8 mouse cellular contexts compared by ENCODE assay signal in the genomic region with DNA sequence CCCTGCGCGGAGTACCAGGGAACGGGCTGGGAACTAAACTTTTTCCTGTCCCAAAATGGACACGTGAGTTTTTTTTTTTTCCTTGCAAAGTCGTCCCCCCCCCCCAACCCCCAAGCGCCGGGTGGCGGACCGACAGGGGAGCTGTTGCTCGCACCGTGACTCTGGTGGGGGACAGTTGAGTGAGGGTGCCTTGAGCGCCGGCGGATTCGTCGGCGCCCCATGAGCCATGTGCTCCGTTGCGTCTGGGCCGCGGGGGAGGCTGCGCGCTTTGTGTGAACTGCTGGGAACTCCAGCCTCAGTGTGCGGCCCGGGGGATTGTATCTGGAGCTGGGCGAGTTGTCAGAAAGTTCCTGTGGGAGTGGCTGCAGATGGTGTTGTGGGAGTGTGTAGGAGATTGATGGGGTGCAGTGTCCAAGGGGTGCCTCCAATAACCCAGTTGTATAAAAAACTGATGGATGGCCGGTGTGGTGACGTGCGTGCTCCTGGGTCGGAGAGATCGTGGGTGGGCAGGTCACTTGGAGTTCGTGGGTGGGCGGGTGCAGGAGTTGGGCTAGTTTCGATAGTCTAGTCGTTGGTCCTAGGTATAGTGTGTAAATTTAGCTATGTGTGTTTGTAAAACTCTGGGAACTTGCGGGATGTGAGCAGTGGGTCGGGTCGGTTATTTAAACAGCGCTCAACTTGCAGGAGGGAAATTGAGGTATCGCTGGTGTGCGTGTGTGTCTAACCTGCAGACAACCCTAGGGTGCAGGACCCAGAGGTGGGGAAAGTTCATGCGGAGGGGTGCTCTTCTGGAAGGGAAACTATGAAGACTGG. TPM values are rescaled to one million over a fixed set of nuclear protein-coding genes. Genes with fewer than 3 reads are reported as not detected.
DNase-seq lines count a peak whose midpoint lies in the region; ATAC-seq and TF ChIP-seq lines count a peak whose summit lies in the region.

No protein-coding gene starts in this region.

- peaks cover 8% of the 10 kb centered on the region; the same call in 1 of the 2 replicates for H3K36me3 ChIP-seq in lung, embryonic 15.5 days

- intact Hi-C loops in heart, postnatal 10 days (cut with DNase I): loop anchor here (5.0 kb wide), 1 partner anchor 119 kb away; no protein-coding TSS in a partner anchor

- peak overlapping the region; percentile 90 for H3K9ac ChIP-seq in lung, embryonic 15.5 days

- peak; percentile 21; the same call in 1 of the 2 replicates for ATAC-seq in lung, embryonic 15.5 days (ENCODE audit: borderline replicate concordance, extremely low read depth, low FRiP score, low TSS enrichment)

- H3K4me1 ChIP-seq in embryonic fibroblast, embryonic 13.5 days (ENCODE audit: control insufficient read depth, insufficient read depth, low read length): peaks cover 12% of the 10 kb centered on the region
- peaks cover 70% of the 10 kb centered on the region for H3K4me1 ChIP-seq in lung, embryonic 15.5 days

- peak; percentile 57 for DNase-seq in urinary bladder, postnatal 14 days (ENCODE audit: low spot score)
- no peak for DNase-seq in urinary bladder, postnatal 10 days (ENCODE audit: low spot score)
- peak; percentile 71 to 74 for DNase-seq in heart, postnatal 10 days
- peak; percentile 52 to 70 for DNase-seq in kidney, postnatal 36 days
- DNase-seq in ovary, adult 18-20 months (ENCODE audit: low spot score): peak; percentile 63
- peak; percentile 52 to 56 for DNase-seq in thymus, postnatal 10 days (ENCODE audit: low spot score in 2 of 2)

- TF ChIP-seq POLR2A in embryonic fibroblast, embryonic 13.5 days (IDR thresholded peaks at IDR 0.05; ENCODE audit: low read depth, low read length): 0 out of 2 replicates have a peak, but pooled peaks have one; percentile 47

- peak overlapping the region; percentile 38; the same call in 1 of the 2 replicates for H3K27ac ChIP-seq in embryonic fibroblast, embryonic 13.5 days (ENCODE audit: insufficient read depth, low read length)
- H3K27ac ChIP-seq in lung, embryonic 15.5 days: peak overlapping the region; percentile 97

- H3K4me2 ChIP-seq in lung, embryonic 15.5 days: peak overlapping the region; percentile 73

- WGBS in lung, embryonic 15.5 days: under 1% methylated on average over 40 of the region's 42 CpGs

- no peak for TF ChIP-seq CTCF in embryonic fibroblast, embryonic 13.5 days (IDR thresholded peaks at IDR 0.05; ENCODE audit: borderline replicate concordance, insufficient read depth, low read length)

- no peaks in the 10 kb centered on the region for H3K9me3 ChIP-seq in lung, embryonic 15.5 days

- peak overlapping the region; percentile 72 for H3K4me3 ChIP-seq in embryonic fibroblast, embryonic 13.5 days (ENCODE audit: insufficient read depth, low read length)
- H3K4me3 ChIP-seq in lung, embryonic 15.5 days: peak overlapping the region; percentile 95

- no peaks in the 10 kb centered on the region for H3K27me3 ChIP-seq in lung, embryonic 15.5 days

RNA-seq across cellular contexts. Expression of a gene that starts 1.4 kb away (rescaled TPM):
- 12.4 and 17.0 TPM in 2 replicates for polyA plus RNA-seq in embryonic fibroblast, embryonic 13.5 days (2011; ENCODE audit: insufficient read length, low read depth, missing spikeins)
- total RNA-seq in heart, postnatal 10 days (2021): 1 to 10 TPM; 5.0 to 7.3 TPM
- polyA plus RNA-seq in lung, embryonic 15.5 days (2015; fragmentation: Nextera tagmentation; extraction: Ambion mirVana): 55.7 and 56.1 TPM in 2 replicates

RNA-seq across cellular contexts. Expression of a gene that starts 16.5 kb away (rescaled TPM):
- polyA plus RNA-seq in embryonic fibroblast, embryonic 13.5 days (2011; ENCODE audit: insufficient read length, low read depth, missing spikeins): 1.7 and 2.4 TPM in 2 replicates
- total RNA-seq in heart, postnatal 10 days (2021): 1 to 10 TPM; 1.1 to 1.2 TPM
- 6.0 and 7.5 TPM in 2 replicates for polyA plus RNA-seq in lung, embryonic 15.5 days (2015; fragmentation: Nextera tagmentation; extraction: Ambion mirVana)

RNA-seq across cellular contexts. Expression of a gene that starts 21.7 kb away (rescaled TPM):
- polyA plus RNA-seq in embryonic fibroblast, embryonic 13.5 days (2011; ENCODE audit: insufficient read length, low read depth, missing spikeins): 125 and 156 TPM in 2 replicates
- total RNA-seq in heart, postnatal 10 days (2021): 100 to 1,000 TPM; 130 to 132 TPM
- 186 and 190 TPM in 2 replicates for polyA plus RNA-seq in lung, embryonic 15.5 days (2015; fragmentation: Nextera tagmentation; extraction: Ambion mirVana)

RNA-seq across cellular contexts. Expression of a gene that starts 45.8 kb away (rescaled TPM):
- not detected in 2 replicates for polyA plus RNA-seq in embryonic fibroblast, embryonic 13.5 days (2011; ENCODE audit: insufficient read length, low read depth, missing spikeins)
- under 1 TPM in 1 of 2 experiments, not detected in 1; 0.10 TPM for total RNA-seq in heart, postnatal 10 days (2021)
- polyA plus RNA-seq in lung, embryonic 15.5 days (2015; fragmentation: Nextera tagmentation; extraction: Ambion mirVana): 0.38 and 2.4 TPM in 2 replicates
